In the genomic region with DNA sequence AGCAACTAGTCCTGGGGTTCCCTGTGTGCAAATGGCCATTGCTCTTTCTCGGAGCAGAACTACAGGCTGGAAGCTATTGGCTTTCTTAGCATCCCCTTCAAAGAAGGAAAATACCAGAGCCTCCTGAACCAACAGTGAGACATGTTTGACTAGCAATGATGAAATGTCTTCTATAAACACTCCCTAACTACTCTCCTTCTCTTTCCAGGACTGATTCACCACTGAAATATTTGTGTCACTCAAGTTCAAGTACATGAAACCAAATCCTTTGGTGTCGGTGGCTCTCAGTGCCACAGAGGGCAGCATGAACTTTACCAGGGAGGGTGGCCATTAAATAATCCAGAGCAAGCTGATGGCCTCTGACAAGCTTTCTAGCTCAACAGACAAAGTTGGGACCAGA, we compare ENCODE assay signal across 22 mouse cellular contexts.
DNase-seq lines count a peak whose midpoint lies in the region; TF ChIP-seq lines count a peak whose summit lies in the region.
"Had no signal": no experiment of that assay in that cellular context is flagged by ENCODE, and none has a peak within 500 bp of the region (broad histone marks: within the 10 kb centered on the region; RNA-seq: fewer than 3 reads in every experiment).

No protein-coding gene starts in this region.

- peak; percentile 56 for DNase-seq in gastrocnemius, adult 18-20 months (ENCODE audit: low spot score)
- DNase-seq in gastrocnemius, postnatal 25 days: no peak
- DNase-seq in 3134 (ENCODE audit: extremely low read depth, insufficient read length, low spot score) (peak; percentile 71), adipocyte (ENCODE audit: low spot score) (peak; percentile 25)
- DNase-seq in lung, postnatal 36 days: peak; percentile 21
- DNase-seq in ovary, postnatal 36 days (ENCODE audit: low spot score): no peak
- DNase-seq in left cerebral cortex, adult 2 months (ENCODE audit: extremely low spot score in 1 of 2, low spot score in 2 of 2): no peak
- DNase-seq: adrenal gland, postnatal 25 days; cerebellum, adult 9-10 months; heart, postnatal 4 days; kidney, adult 8-10 months; kidney, postnatal 14 days; midbrain, embryonic 14.5 days; retina, postnatal 1 day; right cerebral cortex, postnatal 25 days; thymus, postnatal 25 days had no signal

- intact Hi-C loops in left cerebral cortex, adult 2 months (cut with DNase I): no loop called here

- H3K27ac ChIP-seq in left cerebral cortex, adult 2 months: no peak overlapping the region
- H3K27ac ChIP-seq: embryonic facial prominence, embryonic 15.5 days; forebrain, embryonic 10.5 days; hindbrain, embryonic 14.5 days; limb, embryonic 13.5 days; liver, embryonic 12.5 days; neural tube, embryonic 12.5 days had no signal

- no peak overlapping the region for H3K4me3 ChIP-seq in left cerebral cortex, adult 2 months
- H3K4me3 ChIP-seq: embryonic facial prominence, embryonic 15.5 days; forebrain, embryonic 10.5 days; limb, embryonic 13.5 days; liver, embryonic 12.5 days; neural tube, embryonic 12.5 days had no signal

- TF ChIP-seq CTCF in left cerebral cortex, adult 2 months (IDR thresholded peaks at IDR 0.05): no peak

Comparison
In these comparisons a context has a peak if more than half of its experiments do, and no peak if none do; other contexts are left out.
1. DNase-seq: peak in gastrocnemius, adult 18-20 months (single experiment), 3134 (single experiment), adipocyte (single experiment) and lung, postnatal 36 days (single experiment); none in gastrocnemius, postnatal 25 days (single experiment), ovary, postnatal 36 days (single experiment) and left cerebral cortex, adult 2 months (0 of 2).